In the genomic region with DNA sequence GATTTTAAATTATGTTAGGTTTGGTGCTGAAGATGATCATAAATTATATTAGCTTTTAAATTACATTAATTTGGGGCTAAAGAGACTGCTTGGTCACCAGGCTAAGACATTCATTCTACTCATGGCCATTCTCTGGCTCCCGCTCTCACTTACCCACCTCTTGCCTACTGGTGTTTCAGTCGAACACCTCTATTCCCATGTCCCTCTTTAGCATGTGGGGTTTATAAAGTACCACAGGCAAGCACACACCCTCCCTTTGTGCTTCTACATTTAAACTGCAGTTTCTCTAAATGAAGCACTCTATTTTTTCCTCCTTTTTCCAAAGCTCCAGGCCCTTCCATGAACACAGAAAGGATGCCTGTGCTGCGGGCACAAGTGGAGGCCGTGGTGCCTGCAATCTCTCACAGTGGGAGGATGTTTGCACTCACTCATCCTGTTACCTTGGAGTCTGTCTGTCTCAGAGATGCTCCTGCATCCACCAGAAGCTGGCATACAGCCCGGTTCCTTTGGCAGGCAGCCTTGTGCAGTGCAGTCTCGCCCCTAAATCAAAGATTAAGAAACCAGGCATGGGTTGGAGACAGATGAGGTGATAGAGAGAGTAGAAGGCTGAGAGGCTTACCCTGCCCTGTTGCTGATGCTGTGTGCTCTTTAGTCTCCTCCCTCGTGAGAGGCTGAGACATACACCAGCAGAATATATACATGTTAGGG, we compare ENCODE assay signal across 9 mouse cellular contexts. TPM values are rescaled to one million over a fixed set of nuclear protein-coding genes. Genes with fewer than 3 reads are reported as not detected.
DNase-seq lines count a peak whose midpoint lies in the region; ATAC-seq lines count a peak whose summit lies in the region.
"Had no signal": no experiment of that assay in that cellular context is flagged by ENCODE, and none has a peak within 500 bp of the region (broad histone marks: within the 10 kb centered on the region; RNA-seq: fewer than 3 reads in every experiment).

No protein-coding gene starts in this region.

- H3K9me3 ChIP-seq in liver, embryonic 11.5 days (ENCODE audit: control insufficient read depth, low read length) = no peaks in the 10 kb centered on the region
- no peaks in the 10 kb centered on the region for H3K9me3 ChIP-seq in hindbrain, embryonic 16.5 days (ENCODE audit: control insufficient read depth, low read length)
- H3K9me3 ChIP-seq: heart, embryonic 15.5 days had no signal

- peak; percentile 45 for DNase-seq in liver
- no peak for DNase-seq in liver, embryonic 11.5 days (ENCODE audit: low spot score)
- peak; percentile 91 to 93 for DNase-seq in cerebellum, postnatal 14 days
- peak; percentile 96 for DNase-seq in left cerebral cortex, postnatal 4 days
- peak; percentile 54 for DNase-seq in ovary, postnatal 14 days (ENCODE audit: low spot score)
- no peak for DNase-seq in B cell, adult 2 months

- no peak overlapping the region for H3K9ac ChIP-seq in liver, embryonic 11.5 days (ENCODE audit: low read depth, low read length)
- no peak overlapping the region for H3K9ac ChIP-seq in hindbrain, embryonic 16.5 days (ENCODE audit: low read depth, low read length)
- H3K9ac ChIP-seq: heart, embryonic 15.5 days had no signal

- WGBS in liver, embryonic 11.5 days = 75% methylated on average over 7 of the region's 7 CpGs
- WGBS in hindbrain, embryonic 16.5 days = 47% methylated on average over 7 of the region's 7 CpGs

- no peak overlapping the region for H3K4me3 ChIP-seq in liver, embryonic 11.5 days (ENCODE audit: low read depth, low read length)
- H3K4me3 ChIP-seq in hindbrain, embryonic 16.5 days (ENCODE audit: low read length) = no peak overlapping the region
- H3K4me3 ChIP-seq: heart, embryonic 15.5 days had no signal

- no peak overlapping the region for H3K27ac ChIP-seq in liver, embryonic 11.5 days (ENCODE audit: low read depth, low read length)
- peak overlapping the region; percentile 69 for H3K27ac ChIP-seq in hindbrain, embryonic 16.5 days (ENCODE audit: low read depth, low read length)
- H3K27ac ChIP-seq: heart, embryonic 15.5 days had no signal

- H3K4me2 ChIP-seq in liver, embryonic 11.5 days = no peak overlapping the region
- H3K4me2 ChIP-seq in hindbrain, embryonic 16.5 days (ENCODE audit: low read length) = no peak overlapping the region
- H3K4me2 ChIP-seq: heart, embryonic 15.5 days had no signal

- intact Hi-C loops in left cerebral cortex, postnatal 4 days (cut with DNase I) = no loop called here

- no peak for ATAC-seq in liver, embryonic 11.5 days (replicated peaks; ENCODE audit: low FRiP score)
- peak; percentile 96 for ATAC-seq in hindbrain, embryonic 16.5 days
- ATAC-seq in granulocyte monocyte progenitor cell, adult 5-6 weeks (replicated peaks; ENCODE audit: poor library complexity, severe bottlenecking) = no peak

- H3K36me3 ChIP-seq in liver, embryonic 11.5 days (ENCODE audit: control insufficient read depth, insufficient read depth, low read length) = no peaks in the 10 kb centered on the region
- no peaks in the 10 kb centered on the region for H3K36me3 ChIP-seq in hindbrain, embryonic 16.5 days (ENCODE audit: control insufficient read depth, insufficient read depth, low read length)
- H3K36me3 ChIP-seq: heart, embryonic 15.5 days had no signal

- H3K4me1 ChIP-seq in liver, embryonic 11.5 days (replicated peaks; ENCODE audit: control insufficient read depth, insufficient read depth, low read length) = no peaks in the 10 kb centered on the region
- no peaks in the 10 kb centered on the region for H3K4me1 ChIP-seq in hindbrain, embryonic 16.5 days (ENCODE audit: control insufficient read depth, insufficient read depth, low read depth, low read length)

- no peaks in the 10 kb centered on the region for H3K27me3 ChIP-seq in liver, embryonic 11.5 days (replicated peaks; ENCODE audit: control insufficient read depth, insufficient read depth, low read length)
- no peaks in the 10 kb centered on the region for H3K27me3 ChIP-seq in hindbrain, embryonic 16.5 days (replicated peaks; ENCODE audit: control insufficient read depth, insufficient read depth, low read length)
- H3K27me3 ChIP-seq: heart, embryonic 15.5 days had no signal

RNA-seq across cellular contexts. Expression of gene Ptn, which starts 40.6 kb away (rescaled TPM):
- polyA plus RNA-seq in liver, embryonic 11.5 days (2014; fragmentation: Nextera tagmentation; extraction: Ambion mirVana) = 232 and 261 TPM in 2 replicates
- polyA plus RNA-seq in hindbrain, embryonic 16.5 days (2015; fragmentation: Nextera tagmentation; extraction: Ambion mirVana) = 800 and 988 TPM in 2 replicates
- total RNA-seq in left cerebral cortex, postnatal 4 days (2021) = 100 to 1,000 TPM; 614 to 699 TPM
- total RNA-seq in granulocyte monocyte progenitor cell, adult 5-6 weeks (2014; fragmentation: Nextera tagmentation) = not detected in 2 replicates
- total RNA-seq in granulocyte monocyte progenitor cell, adult 5-6 weeks (2017) = not detected in 2 replicates

Comparison
In these comparisons a context has a peak if more than half of its experiments do, and no peak if none do; other contexts are left out.
1. DNase-seq: peak in liver (single experiment), cerebellum, postnatal 14 days (2 of 2), left cerebral cortex, postnatal 4 days (single experiment) and ovary, postnatal 14 days (single experiment); none in liver, embryonic 11.5 days (single experiment) and B cell, adult 2 months (0 of 2).
2. RNA of gene Ptn, which starts 40.6 kb away (total RNA-seq): 614 to 699 TPM in left cerebral cortex, postnatal 4 days; not detected in granulocyte monocyte progenitor cell, adult 5-6 weeks; every median in the first group is over 100 times any median in the second.